Mouse (Mus musculus): ENCODE data around the gene Tmem107.

GRCm38 (mm10) chr11:69066956-69067355 is 3.6 kb upstream of the Tmem107 start:
- peak; percentile 44; the same call in 1 of the 2 replicates for TF ChIP-seq POLR2A (IDR thresholded peaks at IDR 0.05; ENCODE audit: low read depth, low read length)
- no peak; the same call in 1 of the 2 replicates for TF ChIP-seq ELF1 (IDR thresholded peaks at IDR 0.05; ENCODE audit: low read depth, low read length)
- TF ChIP-seq CTCF (conservative IDR thresholded peaks at IDR 0.05 in 1 of 2, IDR thresholded peaks at IDR 0.05 in 1 of 2; ENCODE audit: low read depth in 2 of 2, low read length in 2 of 2) = peak; percentile 96 to 99
- no peak for TF ChIP-seq PAX5 (IDR thresholded peaks at IDR 0.05; ENCODE audit: low read length)
- TF ChIP-seq RAD21 (IDR thresholded peaks at IDR 0.05; ENCODE audit: low read depth, low read length) = peak; percentile 97
- TF ChIP-seq HCFC1 (IDR thresholded peaks at IDR 0.05; ENCODE audit: low read depth, low read length) = peak; percentile 42
- no peak for TF ChIP-seq MAFK (IDR thresholded peaks at IDR 0.05; ENCODE audit: insufficient replicate concordance, low read length)
- peak; percentile 91 for TF ChIP-seq SIN3A (IDR thresholded peaks at IDR 0.05; ENCODE audit: low read length)
- TF ChIP-seq USF1 (IDR thresholded peaks at IDR 0.05; ENCODE audit: low read depth, low read length) = no peak
- TF ChIP-seq TCF12 (IDR thresholded peaks at IDR 0.05; ENCODE audit: low read depth, low read length) = peak; percentile 42; the same call in 1 of the 2 replicates
- TF ChIP-seq NRF1 (IDR thresholded peaks at IDR 0.05; ENCODE audit: low read depth, low read length) = 0 out of 2 replicates have a peak, but pooled peaks have one; percentile 25
- TF ChIP-seq ZNF384 (IDR thresholded peaks at IDR 0.05; ENCODE audit: low read depth, low read length) = peak; percentile 45
- TF ChIP-seq EP300 (IDR thresholded peaks at IDR 0.05; ENCODE audit: low read length) = peak; percentile 49
- peak; percentile 53; the same call in 1 of the 2 replicates for TF ChIP-seq NELFE (IDR thresholded peaks at IDR 0.05; ENCODE audit: low read depth, low read length)
